6 mouse cellular contexts compared by ENCODE assay signal in genomic region chr9:14447086-14447485, GRCm38 (mm10). TPM values are rescaled to one million over a fixed set of nuclear protein-coding genes. Genes with fewer than 3 reads are reported as not detected.
A peak's percentile ranks its signal among the peaks of the same experiment; 100 is the strongest.
DNase-seq lines count a peak whose midpoint lies in the region.

No protein-coding gene starts in this region.

- DNase-seq in adrenal gland, adult (ENCODE audit: inconsistent age in 2 of 2, low spot score in 1 of 2): peak; percentile 16 to 69
- DNase-seq in adrenal gland, adult 2 months: peak; percentile 58
- DNase-seq in adrenal gland, adult 8-10 months: peak; percentile 31
- peak; percentile 30 for DNase-seq in adrenal gland, postnatal 14 days
- DNase-seq in adrenal gland, postnatal 36 days: peak; percentile 17 to 24
- DNase-seq in heart, adult 11 months: peak; percentile 44

RNA-seq across cellular contexts. Expression of gene Kdm4d, which starts 53.2 kb away (rescaled TPM):
- under 1 TPM; 0.29 to 0.41 TPM for total RNA-seq in adrenal gland, adult 2 months (2021)
- polyA plus RNA-seq in adrenal gland, adult 2 months (2012; rRNA removed): 0.36 and 0.37 TPM in 2 replicates
- under 1 TPM; 0.35 to 0.45 (median 0.40) TPM for total RNA-seq in adrenal gland, adult 8-10 months (2022)
- total RNA-seq in adrenal gland, postnatal 14 days (2021): 0.30 and 0.34 TPM in 2 replicates
- total RNA-seq in adrenal gland, postnatal 36 days (2021): under 1 TPM; 0.23 to 0.53 TPM

RNA-seq across cellular contexts. Expression of gene Cwc15, which starts 53.3 kb away (rescaled TPM):
- total RNA-seq in adrenal gland, adult 2 months (2021): 100 to 1,000 TPM; 120 to 145 TPM
- 2.1 and 2.5 TPM in 2 replicates for polyA plus RNA-seq in adrenal gland, adult 2 months (2012; rRNA removed)
- 100 to 1,000 TPM; 111 to 117 (median 112) TPM for total RNA-seq in adrenal gland, adult 8-10 months (2022)
- total RNA-seq in adrenal gland, postnatal 14 days (2021): 124 TPM in 2 replicates
- 100 to 1,000 TPM; 110 to 143 TPM for total RNA-seq in adrenal gland, postnatal 36 days (2021)

Comparison
In these comparisons a context has a peak if more than half of its experiments do, and no peak if none do; other contexts are left out.
1. Peak in every context shown above with its lines: DNase-seq.